Mouse (Mus musculus) heart, adult 2 months (tissue): ENCODE data around the gene Riox1. TPM values are rescaled to one million over a fixed set of nuclear protein-coding genes. Genes with fewer than 3 reads are reported as not detected.

ENCODE experiments used
- DNase-seq, 2 experiments: peaks; one replicate each; pipeline ENCODE4 v3.0.0; 2021
- H3K27ac ChIP-seq: fragments of 200-600 bp; 2 replicates; pipeline ENCODE4 v1.8.1; 2022
- H3K27me3 ChIP-seq: fragments of 200-500 bp; 2 replicates; pipeline ENCODE4 v1.6.1; 2012; ENCODE audit warnings: mild to moderate bottlenecking, low read length, inconsistent platforms, mixed read lengths; ENCODE audit not compliant: control insufficient read depth, insufficient read depth
- H3K36me3 ChIP-seq: fragments of 200-500 bp; 2 replicates; pipeline ENCODE4 v1.6.1; 2012; ENCODE audit warnings: low read length, inconsistent platforms; ENCODE audit not compliant: control insufficient read depth, insufficient read depth
- H3K4me1 ChIP-seq: fragments of 200-500 bp; 2 replicates; pipeline ENCODE4 v1.6.1; 2011; ENCODE audit warnings: low read length; ENCODE audit not compliant: control insufficient read depth, insufficient read depth
- H3K4me3 ChIP-seq: fragments of 200-600 bp; 2 replicates; pipeline ENCODE4 v1.8.1; 2022
- H3K79me2 ChIP-seq: fragments of 200-500 bp; replicated peaks from 2 replicates; pipeline ENCODE4 v1.6.1; 2012; ENCODE audit warnings: mild to moderate bottlenecking, inconsistent platforms, low read length, moderate library complexity, mixed read lengths; ENCODE audit not compliant: control insufficient read depth, insufficient read depth
- H3K9ac ChIP-seq: fragments of 200-500 bp; 2 replicates; pipeline ENCODE4 v1.6.1; 2012; ENCODE audit warnings: low read depth, mild to moderate bottlenecking, control low read depth, inconsistent platforms, low read length, mixed read lengths
- CTCF ChIP-seq: fragments of 200-600 bp; IDR thresholded peaks from 2 replicates; pipeline ENCODE4 v1.8.1; 2022; ENCODE audit warnings: antibody characterized with exemption, mild to moderate bottlenecking, moderate library complexity
- EP300 ChIP-seq: fragments of 200-500 bp; IDR thresholded peaks from 2 replicates; pipeline ENCODE4 v1.6.1; 2011; ENCODE audit warnings: low read depth, low read length, control low read depth; ENCODE audit not compliant: insufficient read depth
- POLR2A ChIP-seq: fragments of 200-500 bp; IDR thresholded peaks from 2 replicates; pipeline ENCODE4 v1.6.1; 2011; ENCODE audit warnings: mild to moderate bottlenecking, low read depth, low read length, control low read depth; ENCODE audit not compliant: insufficient read depth
- WGBS: fragments of 180-500 bp; shearing (Covaris S2); methylation state at CpG from one replicate; pipeline ENCODE4 v1.1.7; 2018; 5-methylcytosine and 5-hydroxymethylcytosine counted together
- intact Hi-C: fragments of 180-260 bp; cut with DNase I; formaldehyde crosslinking; loops from one replicate; pipeline ENCODE4 v1.15.1; 2025
- polyA plus RNA-seq: library from polyadenylated mRNA; depleted of rRNA; stranded (reverse); fragments of >200 nt; gene quantifications from 2 replicates; pipeline ENCODE4 v1.2.3, GENCODE M21; 2012
- total RNA-seq, 2 experiments: library from RNA; stranded (reverse); gene quantifications; 2 replicates each; pipeline ENCODE4 v1.2.3; 2021

Gene Riox1
- total and polyA plus RNA-seq, 3 experiments, result 3.4 to 4.7 (median 4.4) TPM

- no peaks in the 10 kb centered on the region for H3K4me1 ChIP-seq
- H3K4me3 ChIP-seq, result no peak overlapping the region
- no peaks in the 10 kb centered on the region for H3K79me2 ChIP-seq
- DNase-seq, result no peak
- no peaks in the 10 kb centered on the region for H3K36me3 ChIP-seq
- intact Hi-C loops, result no loop called here
- H3K27me3 ChIP-seq, result no peaks in the 10 kb centered on the region
- WGBS, result 89% methylated on average over 6 of the region's 6 CpGs
- H3K9ac ChIP-seq, result no peak overlapping the region
- no peak for TF ChIP-seq EP300
- no peak for TF ChIP-seq POLR2A
- TF ChIP-seq CTCF, result no peak
- H3K27ac ChIP-seq, result no peak overlapping the region
Measured at GRCm38 (mm10) chr12:83978862-83979261, 28.5 kb downstream of the Riox1 start.

DNA sequence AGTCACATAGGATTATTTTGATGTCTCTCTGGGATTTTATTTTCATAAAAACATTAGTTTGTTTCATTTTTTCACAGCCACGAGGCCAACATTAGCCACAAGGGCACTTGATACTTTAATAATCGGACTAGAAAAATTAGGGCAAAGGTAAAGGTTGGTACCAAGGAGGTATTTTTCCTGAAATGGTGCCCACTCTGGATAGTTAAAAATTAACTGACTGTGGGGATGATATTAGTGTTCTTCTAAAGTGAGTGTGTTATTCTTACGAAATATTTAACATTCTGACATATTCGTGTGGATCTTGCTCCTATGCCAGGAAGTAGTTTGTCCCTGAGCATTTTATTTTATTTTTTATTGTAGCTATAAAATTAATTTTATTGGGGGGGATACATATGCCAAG lies 31.2 kb downstream of the Riox1 start:
- no peak overlapping the region for H3K9ac ChIP-seq

DNA sequence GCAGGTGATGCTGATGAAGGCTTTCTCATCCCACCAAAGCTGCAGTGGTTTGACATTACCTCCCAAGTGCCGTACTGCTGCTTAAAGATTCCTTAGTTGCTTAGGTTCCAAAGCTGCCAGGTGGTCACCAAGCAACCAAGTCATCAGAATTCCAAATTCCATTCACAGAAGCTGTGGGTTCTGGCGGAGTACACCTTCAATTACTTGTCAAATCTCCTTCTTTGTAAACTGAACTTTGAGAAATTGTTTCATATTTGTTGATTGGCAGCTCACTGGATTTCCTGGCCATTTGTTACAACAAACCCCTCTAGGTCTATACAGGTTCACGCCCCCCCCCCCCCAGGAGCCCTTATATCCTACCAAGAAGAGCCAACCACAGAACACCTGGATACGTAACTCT lies 34.3 kb downstream of the Riox1 start, which contains the start of gene Heatr4:
TSS of gene Heatr4 (minus strand) at position 101 of the 400 bp plus-strand sequence.
- Histone ChIP-seq H3K4me1 (peaks cover 4% of the 10 kb centered on the region), H3K79me2 (no peaks in the 10 kb centered on the region), H3K27ac (no peak within 1 kb of the TSS), H3K36me3 (no peaks in the 10 kb centered on the region), H3K4me3 (no peak within 1 kb of the TSS), H3K9ac (no peak within 1 kb of the TSS), H3K27me3 (no peaks in the 10 kb centered on the region)
- TF ChIP-seq POLR2A (no peak), EP300 (no peak), CTCF (no peak)
- 85% methylated on average over 4 of the region's 4 CpGs for WGBS
- intact Hi-C loops, result loop anchor here (5.0 kb wide), 1 partner anchor 48 kb away; no protein-coding TSS in a partner anchor
- DNase-seq, result no peak

More for the DNA sequence above, 31.2 kb downstream of the Riox1 start:
- Histone ChIP-seq H3K36me3 (no peaks in the 10 kb centered on the region), H3K4me3 (no peak overlapping the region), H3K27me3 (no peaks in the 10 kb centered on the region), H3K27ac (no peak overlapping the region), H3K4me1 (no peaks in the 10 kb centered on the region; the same call in 1 of the 2 replicates), H3K79me2 (no peaks in the 10 kb centered on the region)
- intact Hi-C loops, result no loop called here
- TF ChIP-seq EP300 (no peak), POLR2A (no peak), CTCF (no peak)
- DNase-seq, result no peak
- 68% methylated on average over 4 of the region's 4 CpGs for WGBS

DNA sequence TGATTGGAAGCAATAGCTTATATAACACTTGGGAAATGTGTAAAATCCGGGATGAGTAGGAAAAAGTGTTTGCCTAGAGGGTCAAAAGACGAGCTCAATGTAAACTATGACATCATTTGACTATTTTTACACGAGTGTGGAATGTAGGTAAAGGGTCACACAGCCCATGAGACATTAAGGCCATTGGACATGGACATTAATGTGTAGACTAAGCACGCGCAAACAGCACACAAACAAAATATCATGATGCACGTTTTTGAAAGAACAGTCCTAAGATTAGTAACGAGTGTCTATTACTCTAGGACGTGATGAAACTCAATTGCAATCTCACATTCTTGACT lies 36.8 kb downstream of the Riox1 start:
- peak overlapping the region; percentile 96 for H3K9ac ChIP-seq
- intact Hi-C loops, result loop anchor here (5.0 kb wide), 1 partner anchor 45 kb away; no protein-coding TSS in a partner anchor
- TF ChIP-seq CTCF, result no peak
- no peak for TF ChIP-seq POLR2A
- TF ChIP-seq EP300, result no peak
- H3K36me3 ChIP-seq, result no peaks in the 10 kb centered on the region
- H3K27ac ChIP-seq, result peak overlapping the region; percentile 99
- no peaks in the 10 kb centered on the region for H3K27me3 ChIP-seq
- DNase-seq, result no peak
- 6% methylated on average over 8 of the region's 8 CpGs for WGBS
- H3K4me1 ChIP-seq, result peaks cover 4% of the 10 kb centered on the region
- H3K4me3 ChIP-seq, result peak overlapping the region; percentile 66
- H3K79me2 ChIP-seq, result no peaks in the 10 kb centered on the region

GRCm38 (mm10) chr12:83987583-83988441 lies 37.4 kb downstream of the Riox1 start, which contains the start of gene Acot2:
TSS of gene Acot2 (plus strand) at chr12:83987861.
- intact Hi-C loops, result loop anchor here (2.0 to 5.0 kb wide), 3 partner anchors 21 to 44 kb away; partner anchors contain the start of gene Acot1
- under 1% methylated on average over 80 of the region's 80 CpGs for WGBS
- no peaks in the 10 kb centered on the region for H3K79me2 ChIP-seq

GRCm38 (mm10) chr12:83988483-83988882 lies 38.1 kb downstream of the Riox1 start:
- Histone ChIP-seq H3K27ac (peak overlapping the region; percentile 99), H3K4me3 (peak overlapping the region; percentile 66), H3K4me1 (peaks cover 4% of the 10 kb centered on the region), H3K36me3 (no peaks in the 10 kb centered on the region; the same call in 1 of the 2 replicates), H3K27me3 (no peaks in the 10 kb centered on the region), H3K9ac (peak overlapping the region; percentile 96), H3K79me2 (no peaks in the 10 kb centered on the region)
- WGBS, result 39% methylated on average over 4 of the region's 4 CpGs
- no peak for DNase-seq
- no peak for TF ChIP-seq CTCF
- no peak for TF ChIP-seq EP300
- TF ChIP-seq POLR2A, result no peak
- intact Hi-C loops, result loop anchor here (2.0 to 5.0 kb wide), 3 partner anchors 20 to 44 kb away; partner anchors contain the start of gene Acot1

More at GRCm38 (mm10) chr12:83987583-83988441, 37.4 kb downstream of the Riox1 start, which contains the start of gene Acot2:
- Histone ChIP-seq H3K36me3 (no peaks in the 10 kb centered on the region), H3K9ac (peak within 1 kb of the TSS; percentile 96), H3K4me3 (peak within 1 kb of the TSS; percentile 66), H3K27me3 (no peaks in the 10 kb centered on the region), H3K27ac (peak within 1 kb of the TSS; percentile 99), H3K4me1 (peaks cover 4% of the 10 kb centered on the region)
- TF ChIP-seq EP300 (peak; percentile 80; the same call in 1 of the 2 replicates), CTCF (peak; percentile 77), POLR2A (peak; percentile 84)
- peak; percentile 85 to 88 for DNase-seq
